Mouse (Mus musculus) megakaryocyte-erythroid progenitor cell, adult 5-6 weeks (primary cell): Measurements from ENCODE around the gene Nt5c. TPM values are rescaled to one million over a fixed set of nuclear protein-coding genes. Genes with fewer than 3 reads are reported as not detected.

Source experiments
- ATAC-seq: replicated peaks from 2 replicates; pipeline ENCODE4 v1.8.0; 2016; ENCODE audit warnings: mild to moderate bottlenecking, inconsistent platforms; ENCODE audit not compliant: severe bottlenecking, poor library complexity, low FRiP score, low TSS enrichment
- total RNA-seq, 2 experiments: library from RNA; stranded (forward) in 1 of 2; stranded (reverse) in 1 of 2; fragments of 200-1000, 215-1000 nt in 1 of 2; fragments of >200 nt in 1 of 2; fragmentation: Nextera tagmentation in 1 of 2; gene quantifications; 2 replicates each; pipeline ENCODE4 v1.2.3; 2014 to 2017

The Nt5c gene
- total RNA-seq, 2 experiments from 2014 or later, result 101 to 117 TPM

DNA sequence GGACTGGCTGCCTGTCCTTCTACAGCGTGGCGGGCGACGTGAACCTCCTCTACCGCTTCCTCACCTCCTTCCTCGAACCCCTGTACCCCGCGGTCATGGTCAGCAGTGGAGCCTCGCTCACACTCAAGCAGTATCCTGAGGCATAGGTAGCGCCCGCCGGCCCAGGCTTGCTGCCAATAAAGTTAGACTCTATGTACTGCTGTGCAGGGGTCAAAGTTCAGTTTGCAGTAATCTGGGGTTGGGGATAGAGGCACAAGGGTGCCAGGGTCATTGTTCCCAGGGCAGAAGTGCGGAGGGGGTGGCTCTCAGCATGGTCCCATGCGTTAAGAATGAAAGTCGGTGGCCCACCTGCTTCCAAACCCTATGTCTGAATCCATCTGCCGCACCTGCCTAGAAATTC, 43.6 kb downstream of the Nt5c start:
- no peak for ATAC-seq

DNA sequence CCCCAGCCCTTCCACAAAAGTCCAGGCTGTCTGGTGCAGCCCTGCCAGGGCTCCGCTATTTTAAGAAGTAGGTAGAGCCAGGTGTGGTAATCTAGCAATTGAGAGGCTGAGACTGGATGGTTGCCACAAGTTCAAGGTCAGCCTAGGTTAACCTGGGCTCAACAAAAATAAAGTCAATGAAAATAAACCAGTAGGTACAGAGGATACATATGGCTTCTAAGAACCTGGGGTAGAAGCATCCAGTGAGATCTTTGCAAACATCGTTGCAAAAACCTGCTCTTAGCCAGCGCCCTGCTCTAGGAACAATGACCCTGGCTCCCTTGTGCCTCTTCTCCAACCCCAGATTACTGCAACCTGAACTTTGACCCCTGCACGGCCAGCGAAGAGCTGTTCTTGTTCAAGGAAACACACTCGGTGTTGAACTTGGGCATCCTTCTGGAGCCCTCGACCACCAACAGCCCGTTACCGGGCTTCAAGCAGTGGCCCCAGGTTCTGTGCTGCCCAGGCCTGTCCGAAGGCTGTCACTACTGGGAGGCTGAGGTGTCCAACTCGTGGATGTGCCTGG, 44.3 kb downstream of the Nt5c start:
- no peak for ATAC-seq

DNA sequence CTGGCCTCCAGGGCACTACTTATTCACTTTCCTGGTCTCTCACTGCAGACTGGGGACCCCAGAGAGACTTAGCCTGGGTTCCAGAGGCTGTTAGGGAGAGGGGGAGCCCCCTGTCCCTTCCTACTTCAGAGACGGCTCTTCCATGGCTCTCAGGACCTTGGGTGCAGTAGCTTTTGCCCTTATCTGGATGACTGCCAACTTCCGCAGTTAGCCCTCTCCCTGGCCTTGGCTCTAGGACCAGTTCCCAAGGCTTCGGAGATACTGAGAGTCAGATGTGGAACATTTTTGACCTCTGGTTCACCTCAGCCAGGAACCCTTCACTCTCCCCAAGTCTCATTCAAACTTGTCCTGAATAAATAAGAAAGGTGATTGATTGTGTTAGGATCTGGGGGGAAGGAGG, 44.8 kb downstream of the Nt5c start:
- no peak for ATAC-seq

DNA sequence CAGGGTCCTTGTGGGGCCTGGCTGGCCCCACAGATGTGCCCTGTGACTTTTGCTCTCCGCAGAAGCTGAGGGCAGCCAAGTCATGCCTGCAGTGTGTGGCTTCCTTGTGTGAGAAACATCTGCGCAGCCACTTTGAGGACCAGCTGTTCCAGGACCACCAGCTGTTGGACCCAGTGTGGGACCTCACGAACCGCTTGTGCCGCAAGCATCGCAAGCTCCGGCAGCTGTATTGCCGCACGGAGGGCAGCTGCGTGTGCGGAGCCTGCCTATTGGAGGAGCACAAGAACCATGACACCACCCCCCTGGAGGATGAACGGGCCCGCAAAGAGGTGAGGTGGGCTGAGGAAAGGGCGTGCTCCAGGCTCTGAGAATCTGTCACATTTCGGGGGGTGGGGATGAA, 50.2 kb downstream of the Nt5c start:
- no peak for ATAC-seq

Other genes with a start within 250 kb of the Nt5c start
- not detected in 2 replicates for gene Grin2c, start 224.6 kb downstream of the Nt5c start, total RNA-seq (2014; fragmentation: Nextera tagmentation)
- not detected in 2 replicates for gene Grin2c, start 224.6 kb downstream of the Nt5c start, total RNA-seq (2017)
- 17.0 and 18.6 TPM in 2 replicates for gene Fdxr, start 214.8 kb downstream of the Nt5c start, total RNA-seq (2014; fragmentation: Nextera tagmentation)
- 5.9 and 20.8 TPM in 2 replicates for gene Fdxr, start 214.8 kb downstream of the Nt5c start, total RNA-seq (2017)
- 0.17 TPM in 1 of 2 replicates, not detected in the other for gene Fads6, start 194.2 kb downstream of the Nt5c start, total RNA-seq (2014; fragmentation: Nextera tagmentation)
- 0.38 TPM in 1 of 2 replicates, not detected in the other for gene Fads6, start 194.2 kb downstream of the Nt5c start, total RNA-seq (2017)
- gene Otop2, start 184.7 kb downstream of the Nt5c start, total RNA-seq (2014; fragmentation: Nextera tagmentation), result not detected in 2 replicates
- gene Otop2, start 184.7 kb downstream of the Nt5c start, total RNA-seq (2017), result not detected in 2 replicates
- gene Ush1g, start 169.8 kb downstream of the Nt5c start, total RNA-seq (2014; fragmentation: Nextera tagmentation), result not detected in 2 replicates
- gene Ush1g, start 169.8 kb downstream of the Nt5c start, total RNA-seq (2017), result not detected in 2 replicates
- not detected in 2 replicates for gene Otop3, start 157.1 kb downstream of the Nt5c start, total RNA-seq (2014; fragmentation: Nextera tagmentation)
- gene Otop3, start 157.1 kb downstream of the Nt5c start, total RNA-seq (2017), result not detected in 2 replicates
- 0.17 TPM in 1 of 2 replicates, not detected in the other for gene Hid1, start 124.1 kb downstream of the Nt5c start, total RNA-seq (2014; fragmentation: Nextera tagmentation)
- not detected in 2 replicates for gene Hid1, start 124.1 kb downstream of the Nt5c start, total RNA-seq (2017)
- gene Cdr2l, start 109.9 kb downstream of the Nt5c start, total RNA-seq (2014; fragmentation: Nextera tagmentation), result not detected in 2 replicates
- gene Cdr2l, start 109.9 kb downstream of the Nt5c start, total RNA-seq (2017), result 0.38 TPM in 1 of 2 replicates, not detected in the other
- gene Mrpl58, start 88.1 kb downstream of the Nt5c start, total RNA-seq (2014; fragmentation: Nextera tagmentation), result 81.8 and 92.4 TPM in 2 replicates
- gene Mrpl58, start 88.1 kb downstream of the Nt5c start, total RNA-seq (2017), result 56.9 and 64.4 TPM in 2 replicates
- 864 and 908 TPM in 2 replicates for gene Atp5h, start 71.9 kb downstream of the Nt5c start, total RNA-seq (2014; fragmentation: Nextera tagmentation)
- 793 and 990 TPM in 2 replicates for gene Atp5h, start 71.9 kb downstream of the Nt5c start, total RNA-seq (2017)
- 17.4 and 18.4 TPM in 2 replicates for gene Kctd2, start 71.7 kb downstream of the Nt5c start, total RNA-seq (2014; fragmentation: Nextera tagmentation)
- gene Kctd2, start 71.7 kb downstream of the Nt5c start, total RNA-seq (2017), result 10.9 and 13.0 TPM in 2 replicates
- not detected in 2 replicates for gene Trim80, start 51.3 kb downstream of the Nt5c start, total RNA-seq (2014; fragmentation: Nextera tagmentation)
- not detected in 2 replicates for gene Trim80, start 51.3 kb downstream of the Nt5c start, total RNA-seq (2017)
- not detected in 2 replicates for gene Slc16a5, start 29.4 kb downstream of the Nt5c start, total RNA-seq (2014; fragmentation: Nextera tagmentation)
- not detected in 2 replicates for gene Slc16a5, start 29.4 kb downstream of the Nt5c start, total RNA-seq (2017)
- 4.2 and 10.1 TPM in 2 replicates for gene Armc7, start 16.2 kb downstream of the Nt5c start, total RNA-seq (2014; fragmentation: Nextera tagmentation)
- gene Armc7, start 16.2 kb downstream of the Nt5c start, total RNA-seq (2017), result 8.3 and 8.7 TPM in 2 replicates
- gene Jpt1, start 22.5 kb upstream of the Nt5c start, total RNA-seq (2014; fragmentation: Nextera tagmentation), result 167 and 191 TPM in 2 replicates
- gene Jpt1, start 22.5 kb upstream of the Nt5c start, total RNA-seq (2017), result 122 and 142 TPM in 2 replicates
- 541 and 596 TPM in 2 replicates for gene Sumo2, start 44.4 kb upstream of the Nt5c start, total RNA-seq (2014; fragmentation: Nextera tagmentation)
- gene Sumo2, start 44.4 kb upstream of the Nt5c start, total RNA-seq (2017), result 518 and 674 TPM in 2 replicates
- 256 and 306 TPM in 2 replicates for gene Nup85, start 72.6 kb upstream of the Nt5c start, total RNA-seq (2014; fragmentation: Nextera tagmentation)
- gene Nup85, start 72.6 kb upstream of the Nt5c start, total RNA-seq (2017), result 179 and 228 TPM in 2 replicates
- gene Mrps7, start 112.1 kb upstream of the Nt5c start, total RNA-seq (2014; fragmentation: Nextera tagmentation), result 55.7 and 76.8 TPM in 2 replicates
- 40.5 and 67.1 TPM in 2 replicates for gene Mrps7, start 112.1 kb upstream of the Nt5c start, total RNA-seq (2017)
- 53.5 and 69.9 TPM in 2 replicates for gene Gga3, start 112.2 kb upstream of the Nt5c start, total RNA-seq (2014; fragmentation: Nextera tagmentation)
- gene Gga3, start 112.2 kb upstream of the Nt5c start, total RNA-seq (2017), result 21.6 and 67.6 TPM in 2 replicates
- 54.6 and 55.4 TPM in 2 replicates for gene Mif4gd, start 121.1 kb upstream of the Nt5c start, total RNA-seq (2014; fragmentation: Nextera tagmentation)
- 29.3 and 45.4 TPM in 2 replicates for gene Mif4gd, start 121.1 kb upstream of the Nt5c start, total RNA-seq (2017)
- 20.5 and 32.1 TPM in 2 replicates for gene Slc25a19, start 136.4 kb upstream of the Nt5c start, total RNA-seq (2014; fragmentation: Nextera tagmentation)
- gene Slc25a19, start 136.4 kb upstream of the Nt5c start, total RNA-seq (2017), result 14.2 and 19.6 TPM in 2 replicates
- 70.1 and 74.4 TPM in 2 replicates for gene Grb2, start 216.7 kb upstream of the Nt5c start, total RNA-seq (2014; fragmentation: Nextera tagmentation)
- gene Grb2, start 216.7 kb upstream of the Nt5c start, total RNA-seq (2017), result 40.7 and 73.1 TPM in 2 replicates